Mouse (Mus musculus): ENCODE data around the gene Add2. TPM values are rescaled to one million over a fixed set of nuclear protein-coding genes. Genes with fewer than 3 reads are reported as not detected.
A peak's percentile ranks its signal among the peaks of the same experiment; 100 is the strongest.
"Not testable (repeated sequence)": the region's sequence is repeated elsewhere in the genome, so short reads cannot be mapped to it uniquely, and the experiment has no call there.

Gene Add2
- 206 and 209 TPM in 2 replicates for polyA plus RNA-seq (2015; fragmentation: Nextera tagmentation; extraction: Ambion mirVana)

- Histone ChIP-seq H3K27ac (peak within 1 kb of the TSS; percentile 97), H3K4me2 (peak within 1 kb of the TSS; percentile 71), H3K4me1 (peaks cover 51% of the 10 kb centered on the region), H3K9me3 (no peaks in the 10 kb centered on the region), H3K36me3 (replicated peaks) (no peaks in the 10 kb centered on the region), H3K9ac (peak within 1 kb of the TSS; percentile 98), H3K27me3 (replicated peaks) (no peaks in the 10 kb centered on the region), H3K4me3 (peak within 1 kb of the TSS; percentile 84)
- ATAC-seq (replicated peaks): peak; percentile 87
- WGBS: under 1% methylated on average over 56 of the region's 56 CpGs
These were observed at the start of gene Add2 for GRCm38 (mm10) chr6:86028601-86029322. TSS of gene Add2 (plus strand) at chr6:86028681.

GRCm38 (mm10) chr6:85978736-85979135 lies 49.7 kb upstream of the Add2 start:
- H3K27ac ChIP-seq; H3K4me2 ChIP-seq; H3K27me3 ChIP-seq (replicated peaks); H3K9me3 ChIP-seq; H3K4me1 ChIP-seq; ATAC-seq (replicated peaks); H3K36me3 ChIP-seq (replicated peaks); H3K4me3 ChIP-seq; H3K9ac ChIP-seq: not testable (repeated sequence)
- WGBS: 84% methylated on average over 4 of the region's 4 CpGs

- WGBS: 69% methylated on average over 8 of the region's 8 CpGs
- Histone ChIP-seq H3K9ac (no peak overlapping the region), H3K4me2 (no peak overlapping the region)
These were observed 44.1 kb upstream of the Add2 start for GRCm38 (mm10) chr6:85984351-85984750.

GRCm38 (mm10) chr6:85989570-85989969 lies 38.9 kb upstream of the Add2 start:
- H3K27me3 ChIP-seq (replicated peaks); H3K9me3 ChIP-seq; H3K4me2 ChIP-seq; H3K4me1 ChIP-seq; H3K9ac ChIP-seq; ATAC-seq (replicated peaks); H3K36me3 ChIP-seq (replicated peaks); H3K27ac ChIP-seq; H3K4me3 ChIP-seq: not testable (repeated sequence)
- WGBS: 86% methylated on average over 5 of the region's 5 CpGs

More at GRCm38 (mm10) chr6:85984351-85984750, 44.1 kb upstream of the Add2 start:
- H3K4me3 ChIP-seq: no peak overlapping the region
- ATAC-seq (replicated peaks): no peak
- no peak overlapping the region for H3K27ac ChIP-seq
- H3K9me3 ChIP-seq: no peaks in the 10 kb centered on the region
- H3K36me3 ChIP-seq (replicated peaks): no peaks in the 10 kb centered on the region
- no peaks in the 10 kb centered on the region for H3K4me1 ChIP-seq
- H3K27me3 ChIP-seq (replicated peaks): no peaks in the 10 kb centered on the region

- not testable (repeated sequence) for H3K27me3 ChIP-seq (replicated peaks); H3K4me2 ChIP-seq; ATAC-seq (replicated peaks); H3K4me3 ChIP-seq; H3K9ac ChIP-seq; H3K36me3 ChIP-seq (replicated peaks); H3K4me1 ChIP-seq; H3K27ac ChIP-seq; H3K9me3 ChIP-seq
- 91% methylated on average over 5 of the region's 5 CpGs for WGBS
These were observed 37.7 kb upstream of the Add2 start for GRCm38 (mm10) chr6:85990774-85991173.

- no peak for ATAC-seq (replicated peaks)
- H3K27ac ChIP-seq: no peak overlapping the region
- H3K4me2 ChIP-seq: no peak overlapping the region
- peaks cover 2% of the 10 kb centered on the region; the same call in 1 of the 2 replicates for H3K4me1 ChIP-seq
- H3K9ac ChIP-seq: no peak overlapping the region
- 77% methylated on average over 18 of the region's 18 CpGs for WGBS
- no peaks in the 10 kb centered on the region for H3K9me3 ChIP-seq
- no peaks in the 10 kb centered on the region for H3K36me3 ChIP-seq (replicated peaks)
- H3K4me3 ChIP-seq: no peak overlapping the region
- H3K27me3 ChIP-seq (replicated peaks): no peaks in the 10 kb centered on the region
These were observed 25.0 kb upstream of the Add2 start for GRCm38 (mm10) chr6:86003405-86003925.

- Histone ChIP-seq H3K36me3 (replicated peaks) (no peaks in the 10 kb centered on the region), H3K4me3 (peak overlapping the region; percentile 21), H3K9me3 (no peaks in the 10 kb centered on the region), H3K4me1 (peaks cover 2% of the 10 kb centered on the region; the same call in 1 of the 2 replicates), H3K9ac (peak overlapping the region; percentile 12; the same call in 1 of the 2 replicates), H3K4me2 (peak overlapping the region; percentile 50), H3K27me3 (replicated peaks) (no peaks in the 10 kb centered on the region), H3K27ac (no peak overlapping the region)
- 14% methylated on average over 18 of the region's 18 CpGs for WGBS
- ATAC-seq (replicated peaks): peak; percentile 93
These were observed 24.0 kb upstream of the Add2 start for GRCm38 (mm10) chr6:86004271-86005148.

- no peak for ATAC-seq (replicated peaks)
- no peak overlapping the region for H3K27ac ChIP-seq
- WGBS: 33% methylated on average over 4 of the region's 4 CpGs
- no peak overlapping the region for H3K4me2 ChIP-seq
- no peaks in the 10 kb centered on the region for H3K4me1 ChIP-seq
- no peaks in the 10 kb centered on the region for H3K9me3 ChIP-seq
- H3K9ac ChIP-seq: no peak overlapping the region
- H3K4me3 ChIP-seq: no peak overlapping the region
- H3K27me3 ChIP-seq (replicated peaks): no peaks in the 10 kb centered on the region
- H3K36me3 ChIP-seq (replicated peaks): no peaks in the 10 kb centered on the region
These were observed 18.5 kb upstream of the Add2 start for GRCm38 (mm10) chr6:86009980-86010379.

GRCm38 (mm10) chr6:86014812-86015211 lies 13.7 kb upstream of the Add2 start:
- not testable (repeated sequence) for H3K9me3 ChIP-seq; H3K27ac ChIP-seq; H3K9ac ChIP-seq; ATAC-seq (replicated peaks); H3K27me3 ChIP-seq (replicated peaks); H3K4me1 ChIP-seq; H3K36me3 ChIP-seq (replicated peaks); H3K4me2 ChIP-seq; H3K4me3 ChIP-seq
- 78% methylated on average over 5 of the region's 5 CpGs for WGBS

GRCm38 (mm10) chr6:86015871-86016270 lies 12.6 kb upstream of the Add2 start, which contains the start of gene Figla:
TSS of gene Figla (plus strand) at chr6:86016171.
- 90% methylated on average over 9 of the region's 9 CpGs for WGBS
- no peak for ATAC-seq (replicated peaks)
- H3K27me3 ChIP-seq (replicated peaks): no peaks in the 10 kb centered on the region
- H3K9ac ChIP-seq: no peak within 1 kb of the TSS
- no peaks in the 10 kb centered on the region for H3K36me3 ChIP-seq (replicated peaks)
- no peaks in the 10 kb centered on the region for H3K9me3 ChIP-seq
- no peak within 1 kb of the TSS for H3K27ac ChIP-seq
- H3K4me1 ChIP-seq: no peaks in the 10 kb centered on the region
- H3K4me3 ChIP-seq: no peak within 1 kb of the TSS
- H3K4me2 ChIP-seq: no peak within 1 kb of the TSS

GRCm38 (mm10) chr6:86016793-86017350 lies 11.6 kb upstream of the Add2 start:
- ATAC-seq (replicated peaks): no peak
- Histone ChIP-seq H3K4me2 (no peak overlapping the region), H3K9ac (no peak overlapping the region), H3K4me1 (no peaks in the 10 kb centered on the region), H3K36me3 (replicated peaks) (no peaks in the 10 kb centered on the region), H3K27ac (no peak overlapping the region), H3K27me3 (replicated peaks) (no peaks in the 10 kb centered on the region), H3K9me3 (no peaks in the 10 kb centered on the region), H3K4me3 (no peak overlapping the region)
- WGBS: 83% methylated on average over 23 of the region's 23 CpGs

All from midbrain, embryonic 15.5 days (tissue).